19 mouse cellular contexts compared by ENCODE assay signal in genomic region chr9:47460241-47460640, GRCm38 (mm10).
"Had no signal": no experiment of that assay in that cellular context is flagged by ENCODE, and none has a peak within 500 bp of the region (broad histone marks: within the 10 kb centered on the region; RNA-seq: fewer than 3 reads in every experiment).

No protein-coding gene starts in this region.

- H3K27me3 ChIP-seq: midbrain, embryonic 12.5 days; neural tube, embryonic 13.5 days; neural tube, embryonic 15.5 days had no signal

- DNase-seq: lung, adult 18-20 months; lung, embryonic 14.5 days; lung, postnatal 10 days; lung, postnatal 4 days; midbrain, embryonic 14.5 days; retina, postnatal 1 day; right cerebral cortex, adult 18-20 months; right cerebral cortex, postnatal 25 days; right cerebral cortex, postnatal 4 days; spleen, adult 18-20 months; thymus, adult 18-20 months; thymus, postnatal 14 days; thymus, postnatal 36 days had no signal

- H3K9me3 ChIP-seq: midbrain, embryonic 12.5 days; neural tube, embryonic 13.5 days; neural tube, embryonic 15.5 days had no signal

- H3K27ac ChIP-seq: midbrain, embryonic 10.5 days; midbrain, embryonic 12.5 days; neural tube, embryonic 13.5 days; neural tube, embryonic 15.5 days had no signal

- H3K4me1 ChIP-seq: midbrain, embryonic 12.5 days; neural tube, embryonic 15.5 days had no signal

- ATAC-seq: midbrain, embryonic 16.5 days had no signal

- H3K9ac ChIP-seq: lung, embryonic 14.5 days; midbrain, embryonic 12.5 days; neural tube, embryonic 13.5 days; neural tube, embryonic 15.5 days had no signal

- H3K4me2 ChIP-seq: lung, embryonic 14.5 days; midbrain, embryonic 12.5 days; neural tube, embryonic 13.5 days; neural tube, embryonic 15.5 days had no signal

- H3K36me3 ChIP-seq: midbrain, embryonic 10.5 days; midbrain, embryonic 12.5 days; neural tube, embryonic 13.5 days; neural tube, embryonic 15.5 days had no signal

- H3K4me3 ChIP-seq: midbrain, embryonic 10.5 days; midbrain, embryonic 12.5 days; myocyte; neural tube, embryonic 13.5 days; neural tube, embryonic 15.5 days had no signal
